Mouse (Mus musculus) forebrain, embryonic 10.5 days (tissue): ENCODE data around the gene Prpf3. TPM values are rescaled to one million over a fixed set of nuclear protein-coding genes. Genes with fewer than 3 reads are reported as not detected.
"Not testable (repeated sequence)": the region's sequence is repeated elsewhere in the genome, so short reads cannot be mapped to it uniquely, and the experiment has no call there.

Experiments used
- DNase-seq: peaks from one replicate; pipeline ENCODE4 v3.0.0-alpha.2; 2017; ENCODE audit warnings: low spot score; ENCODE audit errors: extremely low spot score
- H3K27ac ChIP-seq: fragments of 300-500 bp; sonication (generic); 2 replicates; pipeline ENCODE4 v1.5.1; 2016; ENCODE audit warnings: mild to moderate bottlenecking
- H3K27me3 ChIP-seq: fragments of 300-500 bp; sonication (generic); 2 replicates; pipeline ENCODE4 v1.6.1; 2016; ENCODE audit warnings: mild to moderate bottlenecking; ENCODE audit not compliant: poor library complexity, severe bottlenecking
- H3K36me3 ChIP-seq: fragments of 300-500 bp; sonication (generic); replicated peaks from 2 replicates; pipeline ENCODE4 v1.6.1; 2016; ENCODE audit warnings: mild to moderate bottlenecking, moderate library complexity
- H3K4me1 ChIP-seq: fragments of 300-500 bp; sonication (generic); 2 replicates; pipeline ENCODE4 v1.6.1; 2016
- H3K4me3 ChIP-seq: fragments of 300-500 bp; sonication (generic); 2 replicates; pipeline ENCODE4 v1.5.1; 2016; ENCODE audit warnings: mild to moderate bottlenecking, moderate library complexity
- H3K9me3 ChIP-seq: fragments of 300-500 bp; sonication (generic); 2 replicates; pipeline ENCODE4 v1.6.1; 2016; ENCODE audit warnings: mild to moderate bottlenecking, moderate library complexity
- WGBS: fragments of 180-500 bp; shearing (Covaris S2); methylation state at CpG from one replicate; pipeline ENCODE4 v1.1.7; 2016; 5-methylcytosine and 5-hydroxymethylcytosine counted together
- polyA plus RNA-seq: library from polyadenylated mRNA; unstranded; fragments of >200 nt; fragmentation: Nextera tagmentation; extraction: Ambion mirVana; gene quantifications from 2 replicates; pipeline ENCODE4 v1.2.1, GENCODE M21; 2016

Prpf3 gene
- polyA plus RNA-seq, 1 experiment from 2014 or later, result 71.3 TPM

- Histone ChIP-seq H3K9me3 (no peaks in the 10 kb centered on the region), H3K27me3 (no peaks in the 10 kb centered on the region), H3K27ac (no peak overlapping the region), H3K36me3 (peaks cover 100% of the 10 kb centered on the region), H3K4me3 (no peak overlapping the region), H3K4me1 (no peaks in the 10 kb centered on the region)
- DNase-seq, result no peak
- 85% methylated on average over 3 of the region's 3 CpGs for WGBS
Observed at GRCm38 (mm10) chr3:95842503-95843214, 13.0 kb downstream of the Prpf3 start.

- H3K27me3 ChIP-seq, result no peaks in the 10 kb centered on the region
- no peak overlapping the region for H3K27ac ChIP-seq
- peaks cover 99% of the 10 kb centered on the region for H3K36me3 ChIP-seq
- no peaks in the 10 kb centered on the region for H3K4me1 ChIP-seq
- WGBS, result 95% methylated on average over 2 of the region's 2 CpGs
- no peaks in the 10 kb centered on the region for H3K9me3 ChIP-seq
- no peak overlapping the region for H3K4me3 ChIP-seq
- DNase-seq, result no peak
Observed at GRCm38 (mm10) chr3:95839250-95839649, 16.4 kb downstream of the Prpf3 start.

- DNase-seq, result no peak
- Histone ChIP-seq H3K36me3 (peaks cover 70% of the 10 kb centered on the region), H3K27ac (no peak overlapping the region), H3K4me3 (no peak overlapping the region), H3K9me3 (no peaks in the 10 kb centered on the region), H3K27me3 (no peaks in the 10 kb centered on the region), H3K4me1 (no peaks in the 10 kb centered on the region)
- WGBS, result 94% methylated on average over 4 of the region's 4 CpGs
Observed at GRCm38 (mm10) chr3:95829053-95829452, 26.6 kb downstream of the Prpf3 start.

GRCm38 (mm10) chr3:95826275-95826674 is 29.4 kb downstream of the Prpf3 start:
- DNase-seq, result no peak
- Histone ChIP-seq H3K27me3 (no peaks in the 10 kb centered on the region), H3K4me3 (no peak overlapping the region), H3K36me3 (peaks cover 42% of the 10 kb centered on the region), H3K27ac (no peak overlapping the region), H3K4me1 (no peaks in the 10 kb centered on the region), H3K9me3 (no peaks in the 10 kb centered on the region)
- WGBS, result 86% methylated on average over 2 of the region's 2 CpGs

- Histone ChIP-seq H3K9me3 (no peaks in the 10 kb centered on the region), H3K4me3 (peak overlapping the region; percentile 91), H3K4me1 (peaks cover 36% of the 10 kb centered on the region), H3K36me3 (peaks cover 9% of the 10 kb centered on the region), H3K27ac (peak overlapping the region; percentile 100), H3K27me3 (no peaks in the 10 kb centered on the region)
- DNase-seq, result no peak
- 49% methylated on average over 10 of the region's 10 CpGs for WGBS
Observed at GRCm38 (mm10) chr3:95820046-95821010, 35.4 kb downstream of the Prpf3 start.

GRCm38 (mm10) chr3:95819351-95819985 is 36.2 kb downstream of the Prpf3 start:
- Histone ChIP-seq H3K27me3 (no peaks in the 10 kb centered on the region), H3K27ac (peak overlapping the region; percentile 100), H3K4me1 (peaks cover 36% of the 10 kb centered on the region), H3K4me3 (peak overlapping the region; percentile 91), H3K36me3 (peaks cover 12% of the 10 kb centered on the region), H3K9me3 (no peaks in the 10 kb centered on the region)
- peak; percentile 99 for DNase-seq
- WGBS, result under 1% methylated on average over 49 of the region's 49 CpGs

- DNase-seq, result peak; percentile 82
- peak within 1 kb of the TSS; percentile 91 for H3K4me3 ChIP-seq
- peaks cover 36% of the 10 kb centered on the region for H3K4me1 ChIP-seq
- H3K36me3 ChIP-seq, result peaks cover 19% of the 10 kb centered on the region
- no peaks in the 10 kb centered on the region for H3K9me3 ChIP-seq
- H3K27ac ChIP-seq, result peak within 1 kb of the TSS; percentile 100
- under 1% methylated on average over 60 of the region's 60 CpGs for WGBS
- H3K27me3 ChIP-seq, result no peaks in the 10 kb centered on the region
Observed at GRCm38 (mm10) chr3:95818571-95819288, 37.0 kb downstream of the Prpf3 start, which contains the start of gene Rprd2. TSS of gene Rprd2 (minus strand) at chr3:95818863.

- Histone ChIP-seq H3K9me3 (no peaks in the 10 kb centered on the region), H3K36me3 (peaks cover 25% of the 10 kb centered on the region), H3K4me3 (peak overlapping the region; percentile 91), H3K27ac (peak overlapping the region; percentile 100), H3K4me1 (peaks cover 36% of the 10 kb centered on the region), H3K27me3 (no peaks in the 10 kb centered on the region)
- peak; percentile 59 for DNase-seq
- under 1% methylated on average over 21 of the region's 21 CpGs for WGBS
Observed at GRCm38 (mm10) chr3:95818026-95818511, 37.6 kb downstream of the Prpf3 start.

GRCm38 (mm10) chr3:95816681-95817080 is 39.0 kb downstream of the Prpf3 start:
- H3K27me3 ChIP-seq, result no peaks in the 10 kb centered on the region
- no peaks in the 10 kb centered on the region for H3K9me3 ChIP-seq
- 94% methylated on average over 3 of the region's 3 CpGs for WGBS
- H3K36me3 ChIP-seq, result peaks cover 37% of the 10 kb centered on the region
- H3K27ac ChIP-seq, result no peak overlapping the region
- DNase-seq, result no peak
- H3K4me3 ChIP-seq, result peak overlapping the region; percentile 91
- peaks cover 36% of the 10 kb centered on the region for H3K4me1 ChIP-seq

GRCm38 (mm10) chr3:95808384-95808783 is 47.3 kb downstream of the Prpf3 start:
- WGBS, result 76% methylated on average over 2 of the region's 2 CpGs
- Histone ChIP-seq H3K27me3 (no peaks in the 10 kb centered on the region), H3K4me1 (no peaks in the 10 kb centered on the region), H3K36me3 (peaks cover 54% of the 10 kb centered on the region), H3K9me3 (no peaks in the 10 kb centered on the region), H3K27ac (no peak overlapping the region), H3K4me3 (no peak overlapping the region)
- no peak for DNase-seq

GRCm38 (mm10) chr3:95807630-95808029 is 48.1 kb downstream of the Prpf3 start:
- not testable (repeated sequence) for H3K27ac ChIP-seq, H3K4me3 ChIP-seq, H3K4me1 ChIP-seq, H3K27me3 ChIP-seq, H3K9me3 ChIP-seq, DNase-seq
- H3K36me3 ChIP-seq, result peaks cover 56% of the 10 kb centered on the region
- 95% methylated on average over 5 of the region's 6 CpGs for WGBS

GRCm38 (mm10) chr3:95806677-95807076 is 49.0 kb downstream of the Prpf3 start:
- no peaks in the 10 kb centered on the region for H3K9me3 ChIP-seq
- 95% methylated on average over 1 of the region's 1 CpGs for WGBS
- no peak for DNase-seq
- H3K27ac ChIP-seq, result no peak overlapping the region
- no peak overlapping the region for H3K4me3 ChIP-seq
- H3K27me3 ChIP-seq, result no peaks in the 10 kb centered on the region
- peaks cover 56% of the 10 kb centered on the region for H3K36me3 ChIP-seq
- no peaks in the 10 kb centered on the region for H3K4me1 ChIP-seq
